Mouse (Mus musculus) heart, adult 18-20 months (tissue): Measurements from ENCODE around the gene Mfge8. TPM values are rescaled to one million over a fixed set of nuclear protein-coding genes. Genes with fewer than 3 reads are reported as not detected.

Source experiments
- DNase-seq, 2 experiments: peaks; one replicate each; pipeline ENCODE4 v3.0.0; 2021 to 2022; ENCODE audit warnings: mixed read lengths in 1 of 2
- total RNA-seq, 2 experiments: library from RNA; stranded (reverse); gene quantifications; 2 replicates each; pipeline ENCODE4 v1.2.3; 2021

Mfge8 gene
- total RNA-seq, 2 experiments from 2014 or later, result 120 to 144 TPM

- peak; percentile 45 to 48 for DNase-seq
Measured at GRCm38 (mm10) chr7:79130843-79131444, 17.9 kb downstream of the Mfge8 start, which contains the start of gene Hapln3. Gene Hapln3, minus strand, starts transcription at chr7:79131018.

- no peak for DNase-seq
Measured at GRCm38 (mm10) chr7:79130385-79130784, 18.5 kb downstream of the Mfge8 start.

GRCm38 (mm10) chr7:79129883-79130282 is 19.0 kb downstream of the Mfge8 start:
- DNase-seq, result no peak

GRCm38 (mm10) chr7:79123465-79123864 is 25.4 kb downstream of the Mfge8 start:
- no peak for DNase-seq

GRCm38 (mm10) chr7:79113848-79114247 is 35.0 kb downstream of the Mfge8 start:
- DNase-seq, result no peak

GRCm38 (mm10) chr7:79096492-79096891 is 52.4 kb downstream of the Mfge8 start:
- no peak for DNase-seq

- peak in 1 of 2 experiments; percentile 45 for DNase-seq
Measured at GRCm38 (mm10) chr7:79089111-79089510, 59.7 kb downstream of the Mfge8 start.

Other genes with a start within 250 kb of the Mfge8 start
- gene Isg20, start 235.6 kb downstream of the Mfge8 start, total RNA-seq, result 1 to 10 TPM; 6.3 to 7.0 TPM
- under 1 TPM; 0.10 to 0.28 TPM for gene Acan, start 95.6 kb downstream of the Mfge8 start, total RNA-seq
- under 1 TPM; 0.27 to 0.36 TPM for gene Hapln3, start 18.0 kb downstream of the Mfge8 start, total RNA-seq
- gene Abhd2, start 124.1 kb upstream of the Mfge8 start, total RNA-seq, result 10 to 100 TPM; 33.0 to 36.3 TPM
- gene Rlbp1, start 238.0 kb upstream of the Mfge8 start, total RNA-seq, result not detected
- under 1 TPM; 0.32 to 0.36 TPM for gene Fanci, start 242.9 kb upstream of the Mfge8 start, total RNA-seq